Mouse (Mus musculus) MEL (cell line): ENCODE data around the gene Klhdc8a.
A peak's percentile ranks its signal among the peaks of the same experiment; 100 is the strongest.

Experiments used
- CHD2 ChIP-seq: IDR thresholded peaks from 2 replicates; pipeline ENCODE4 v1.6.1; 2011; ENCODE audit warnings: low read length, improper control_type of control experiment
- CTCF ChIP-seq, 3 experiments: IDR thresholded peaks in 2 of 3; conservative IDR thresholded peaks in 1 of 3; 2 replicates each; pipeline ENCODE4 v1.5.1; 2011 to 2012; ENCODE audit warnings: low read length in 3 of 3, low read depth in 2 of 3, mild to moderate bottlenecking in 2 of 3, improper control_type of control experiment in 1 of 3, inconsistent platforms in 1 of 3, mixed read lengths in 1 of 3, moderate library complexity in 1 of 3; ENCODE audit not compliant: control insufficient read depth in 1 of 3, insufficient read depth in 1 of 3, poor library complexity in 1 of 3, severe bottlenecking in 1 of 3
- EP300 ChIP-seq, 2 experiments: IDR thresholded peaks; 2 replicates each; pipeline ENCODE4 v1.6.1; 2011; ENCODE audit warnings: improper control_type of control experiment in 2 of 2, low read length in 2 of 2, low read depth in 1 of 2, mild to moderate bottlenecking in 1 of 2
- ETS1 ChIP-seq: IDR thresholded peaks from 2 replicates; pipeline ENCODE4 v1.6.1; 2012; ENCODE audit warnings: low read depth, mild to moderate bottlenecking, inconsistent platforms, low read length, improper control_type of control experiment, moderate library complexity
- HCFC1 ChIP-seq: IDR thresholded peaks from 2 replicates; pipeline ENCODE4 v1.6.1; 2012; ENCODE audit warnings: low read depth, mild to moderate bottlenecking, inconsistent platforms, low read length, improper control_type of control experiment, moderate library complexity
- JUND ChIP-seq: IDR thresholded peaks from 2 replicates; pipeline ENCODE4 v1.6.1; 2011; ENCODE audit warnings: low read depth, mild to moderate bottlenecking, improper control_type of control experiment, low read length
- MAFK ChIP-seq: IDR thresholded peaks from 2 replicates; pipeline ENCODE4 v1.6.1; 2011; ENCODE audit warnings: low read depth, mild to moderate bottlenecking, low read length, improper control_type of control experiment, borderline replicate concordance
- POLR2A ChIP-seq, 2 experiments: IDR thresholded peaks; 2 replicates each; pipeline ENCODE4 v1.6.1; 2011 to 2012; ENCODE audit warnings: low read length in 2 of 2, mild to moderate bottlenecking in 2 of 2, control low read depth in 1 of 2, improper control_type of control experiment in 1 of 2, low read depth in 1 of 2, moderate library complexity in 1 of 2; ENCODE audit not compliant: control insufficient read depth in 1 of 2, insufficient read depth in 1 of 2, poor library complexity in 1 of 2
- RAD21 ChIP-seq: IDR thresholded peaks from 2 replicates; pipeline ENCODE4 v1.6.1; 2011; ENCODE audit warnings: mild to moderate bottlenecking, low read depth, low read length, improper control_type of control experiment
- TBP ChIP-seq: IDR thresholded peaks from 2 replicates; pipeline ENCODE4 v1.8.0; 2011; ENCODE audit warnings: low read depth, low read length, improper control_type of control experiment
- TCF12 ChIP-seq: IDR thresholded peaks from 2 replicates; pipeline ENCODE4 v1.6.1; 2014; ENCODE audit warnings: low read depth, mild to moderate bottlenecking, inconsistent platforms, low read length, improper control_type of control experiment, moderate library complexity
- USF1 ChIP-seq: IDR thresholded peaks from 2 replicates; pipeline ENCODE4 v1.6.1; 2014; ENCODE audit warnings: low read depth, mild to moderate bottlenecking, inconsistent platforms, low read length, improper control_type of control experiment, moderate library complexity
- USF2 ChIP-seq, 2 experiments: IDR thresholded peaks; 2 replicates each; pipeline ENCODE4 v1.6.1; 2011 to 2012; ENCODE audit warnings: improper control_type of control experiment in 2 of 2, low read length in 2 of 2, borderline replicate concordance in 1 of 2, inconsistent platforms in 1 of 2, low read depth in 1 of 2, mild to moderate bottlenecking in 1 of 2; ENCODE audit not compliant: insufficient read depth in 1 of 2
- ZC3H11A ChIP-seq: IDR thresholded peaks from 2 replicates; pipeline ENCODE4 v1.6.1; 2012; ENCODE audit warnings: low read depth, mild to moderate bottlenecking, inconsistent platforms, low read length, improper control_type of control experiment

DNA sequence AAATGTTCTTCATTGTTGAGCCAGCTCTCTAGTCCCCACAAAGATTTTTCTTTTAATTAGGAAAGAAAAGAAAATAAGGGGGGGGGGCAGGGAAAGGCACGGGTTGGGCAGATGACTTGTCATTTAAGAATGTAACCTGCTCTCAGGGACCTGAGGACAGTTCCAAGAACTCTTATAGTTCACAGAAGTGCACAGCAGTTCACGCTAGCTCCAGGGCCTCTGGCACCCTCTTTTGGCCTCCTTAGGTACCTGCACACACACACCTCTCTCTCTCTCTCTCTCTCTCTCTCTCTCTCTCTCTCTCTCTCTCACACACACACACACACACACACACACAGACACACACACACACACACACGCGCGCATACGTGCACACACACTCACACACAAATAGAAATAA, 44.0 kb upstream of the Klhdc8a start:
- TF ChIP-seq HCFC1, result no peak
- TF ChIP-seq CTCF (IDR thresholded peaks at IDR 0.05 in 2 of 3, conservative IDR thresholded peaks at IDR 0.05 in 1 of 3; ENCODE audit: control insufficient read depth in 1 of 3, insufficient read depth in 1 of 3, low read depth in 2 of 3, low read length in 3 of 3, poor library complexity in 1 of 3, severe bottlenecking in 1 of 3), result peak; percentile 18 to 53 (median 44); a peak in 4 of 6 replicates
- TF ChIP-seq ETS1, result no peak
- no peak for TF ChIP-seq POLR2A (IDR thresholded peaks at IDR 0.05; ENCODE audit: control insufficient read depth in 1 of 2, insufficient read depth in 1 of 2, low read depth in 1 of 2, low read length in 2 of 2, poor library complexity in 1 of 2)
- peak; percentile 36 for TF ChIP-seq RAD21
- TF ChIP-seq USF1, result no peak
- TF ChIP-seq CHD2, result no peak
- TF ChIP-seq TCF12, result no peak
- no peak for TF ChIP-seq MAFK
- peak; percentile 7; the same call in 1 of the 2 replicates for TF ChIP-seq ZC3H11A
- no peak for TF ChIP-seq EP300 (IDR thresholded peaks at IDR 0.05; ENCODE audit: low read depth in 1 of 2, low read length in 2 of 2)
- peak; percentile 45; the same call in 1 of the 2 replicates for TF ChIP-seq JUND
- TF ChIP-seq TBP, result no peak
- TF ChIP-seq USF2 (IDR thresholded peaks at IDR 0.05; ENCODE audit: borderline replicate concordance in 1 of 2, insufficient read depth in 1 of 2, low read depth in 1 of 2, low read length in 2 of 2), result no peak
